Mouse (Mus musculus) liver, adult 2 months (tissue): ENCODE measurements around the gene Chic2.

Experiments
- CTCF ChIP-seq: fragments of 200-500 bp; IDR thresholded peaks from 2 replicates; pipeline ENCODE4 v1.5.1; 2011; ENCODE audit warnings: low read depth, low read length, control low read depth
- POLR2A ChIP-seq: fragments of 200-500 bp; IDR thresholded peaks from 2 replicates; pipeline ENCODE4 v1.6.1; 2011; ENCODE audit warnings: low read length, control low read depth; ENCODE audit not compliant: insufficient read depth; ENCODE audit errors: extremely low read depth

DNA sequence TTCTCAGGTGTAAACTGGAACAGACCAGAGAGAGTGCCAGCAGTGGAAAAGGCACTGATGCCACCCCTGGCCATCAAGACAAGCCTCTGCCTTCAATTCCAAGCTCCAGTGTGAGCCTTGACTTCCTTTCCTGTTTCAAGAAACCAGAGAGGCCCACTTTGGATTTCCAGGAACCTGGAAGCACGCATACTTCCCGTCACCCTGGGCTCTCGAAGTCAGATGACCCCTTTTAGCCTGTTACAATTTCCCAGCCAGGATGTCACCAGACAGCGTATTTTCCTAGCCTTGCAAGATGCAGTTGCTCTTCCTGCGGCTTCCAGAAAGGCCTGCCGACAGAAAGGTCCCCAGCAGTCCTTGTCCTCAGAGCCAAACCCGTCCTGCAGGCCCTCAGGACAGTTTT, 65.0 kb downstream of the Chic2 start:
- TF ChIP-seq POLR2A (no peak), CTCF (no peak)
